Mouse (Mus musculus) forebrain, postnatal 0 days (tissue): ENCODE data around the gene Tbx15. TPM values are rescaled to one million over a fixed set of nuclear protein-coding genes. Genes with fewer than 3 reads are reported as not detected.

ENCODE experiments used
- ATAC-seq: fragments of 200-750 bp; cut with Nextera tagmentation; 2 replicates; pipeline ENCODE4 v1.8.0; 2017; ENCODE audit warnings: mild to moderate bottlenecking, moderate library complexity
- DNase-seq: peaks from one replicate; pipeline ENCODE4 v3.0.0-alpha.2; 2015
- H3K27ac ChIP-seq: fragments of 300-500 bp; sonication (generic); 2 replicates; pipeline ENCODE4 v1.5.1; 2014; ENCODE audit warnings: low read depth, mild to moderate bottlenecking, antibody characterized with exemption, low read length, moderate library complexity, mixed read lengths
- H3K27me3 ChIP-seq: fragments of 300-500 bp; sonication (generic); 2 replicates; pipeline ENCODE4 v1.6.1; 2014; ENCODE audit warnings: mild to moderate bottlenecking, low read length, mixed read lengths; ENCODE audit not compliant: insufficient read depth
- H3K36me3 ChIP-seq: fragments of 300-500 bp; sonication (generic); 2 replicates; pipeline ENCODE4 v1.6.1; 2014; ENCODE audit warnings: mild to moderate bottlenecking, moderate library complexity; ENCODE audit not compliant: insufficient read depth
- H3K4me1 ChIP-seq: fragments of 300-500 bp; sonication (generic); 2 replicates; pipeline ENCODE4 v1.6.1; 2014; ENCODE audit warnings: antibody characterized with exemption; ENCODE audit not compliant: insufficient read depth
- H3K4me2 ChIP-seq: fragments of 300-500 bp; sonication (generic); 2 replicates; pipeline ENCODE4 v1.6.1; 2014; ENCODE audit warnings: low read depth, mild to moderate bottlenecking, moderate library complexity
- H3K4me3 ChIP-seq: fragments of 300-500 bp; sonication (generic); 2 replicates; pipeline ENCODE4 v1.5.1; 2014; ENCODE audit warnings: low read depth, low read length, mixed read lengths
- H3K9ac ChIP-seq: fragments of 300-500 bp; sonication (generic); 2 replicates; pipeline ENCODE4 v1.6.1; 2014; ENCODE audit warnings: mild to moderate bottlenecking
- H3K9me3 ChIP-seq: fragments of 300-500 bp; sonication (generic); 2 replicates; pipeline ENCODE4 v1.6.1; 2016; ENCODE audit warnings: low read length
- CTCF ChIP-seq: sonication (generic); IDR thresholded peaks from 2 replicates; pipeline ENCODE4 v1.5.1; 2016; ENCODE audit warnings: antibody characterized with exemption, control low read depth, low read depth
- WGBS: fragments of 180-500 bp; shearing (Covaris S2); extraction: QIAGEN DNeasy Blood & Tissue Kit; methylation state at CpG from one replicate; pipeline ENCODE4 v1.1.7; 2014; 5-methylcytosine and 5-hydroxymethylcytosine counted together
- polyA plus RNA-seq: library from polyadenylated mRNA; unstranded; fragments of >200 nt; fragmentation: Nextera tagmentation; extraction: Ambion mirVana; gene quantifications from 2 replicates; pipeline ENCODE4 v1.2.1, GENCODE M21; 2015
- total RNA-seq: library from RNA; depleted of rRNA; stranded (reverse); fragments of >200 nt; gene quantifications from 2 replicates; pipeline ENCODE4 v1.2.3, GENCODE M21; 2014

The Tbx15 gene
- total and polyA plus RNA-seq, 2 experiments from 2014 or later = 0.67 to 5.6 TPM

- ATAC-seq (no peak), DNase-seq (no peak)
- 8% methylated on average over 6 of the region's 6 CpGs for WGBS
Measured at GRCm38 (mm10) chr3:99259741-99260270, 19.6 kb downstream of the Tbx15 start.

GRCm38 (mm10) chr3:99260395-99260794 is 20.2 kb downstream of the Tbx15 start:
- Histone ChIP-seq H3K27me3 (peaks cover 95% of the 10 kb centered on the region), H3K27ac (no peak overlapping the region), H3K4me2 (no peak overlapping the region), H3K9me3 (no peaks in the 10 kb centered on the region), H3K4me1 (no peaks in the 10 kb centered on the region), H3K9ac (no peak overlapping the region), H3K36me3 (no peaks in the 10 kb centered on the region), H3K4me3 (no peak overlapping the region)
- TF ChIP-seq CTCF = no peak
- DNase-seq (no peak), ATAC-seq (no peak)
- 30% methylated on average over 2 of the region's 2 CpGs for WGBS

More at GRCm38 (mm10) chr3:99259741-99260270, 19.6 kb downstream of the Tbx15 start:
- H3K4me3 ChIP-seq = no peak overlapping the region
- H3K27ac ChIP-seq = no peak overlapping the region
- TF ChIP-seq CTCF = no peak
- no peaks in the 10 kb centered on the region for H3K9me3 ChIP-seq
- no peak overlapping the region for H3K4me2 ChIP-seq
- no peaks in the 10 kb centered on the region for H3K4me1 ChIP-seq
- no peaks in the 10 kb centered on the region for H3K36me3 ChIP-seq
- peaks cover 95% of the 10 kb centered on the region for H3K27me3 ChIP-seq
- no peak overlapping the region for H3K9ac ChIP-seq

GRCm38 (mm10) chr3:99261371-99261791 is 21.2 kb downstream of the Tbx15 start:
- Histone ChIP-seq H3K4me3 (no peak overlapping the region), H3K4me1 (no peaks in the 10 kb centered on the region), H3K27me3 (peaks cover 92% of the 10 kb centered on the region), H3K9me3 (no peaks in the 10 kb centered on the region), H3K4me2 (no peak overlapping the region), H3K27ac (no peak overlapping the region), H3K9ac (no peak overlapping the region), H3K36me3 (no peaks in the 10 kb centered on the region)
- DNase-seq = no peak
- WGBS = 4% methylated on average over 18 of the region's 18 CpGs
- ATAC-seq = no peak
- TF ChIP-seq CTCF = no peak

- TF ChIP-seq CTCF = no peak
- no peak for DNase-seq
Measured at GRCm38 (mm10) chr3:99261986-99262385, 21.8 kb downstream of the Tbx15 start.

GRCm38 (mm10) chr3:99263471-99263903 is 23.3 kb downstream of the Tbx15 start:
- Histone ChIP-seq H3K27me3 (peaks cover 83% of the 10 kb centered on the region), H3K4me1 (no peaks in the 10 kb centered on the region), H3K9ac (no peak overlapping the region), H3K36me3 (no peaks in the 10 kb centered on the region), H3K27ac (no peak overlapping the region), H3K4me3 (no peak overlapping the region), H3K9me3 (no peaks in the 10 kb centered on the region), H3K4me2 (no peak overlapping the region)
- ATAC-seq (no peak), DNase-seq (no peak)
- WGBS = 12% methylated on average over 9 of the region's 9 CpGs
- TF ChIP-seq CTCF = no peak

More at GRCm38 (mm10) chr3:99261986-99262385, 21.8 kb downstream of the Tbx15 start:
- H3K4me3 ChIP-seq = no peak overlapping the region
- no peaks in the 10 kb centered on the region for H3K4me1 ChIP-seq
- H3K27ac ChIP-seq = no peak overlapping the region
- no peak overlapping the region for H3K9ac ChIP-seq
- H3K27me3 ChIP-seq = peaks cover 90% of the 10 kb centered on the region
- no peak for ATAC-seq
- 5% methylated on average over 2 of the region's 2 CpGs for WGBS
- no peaks in the 10 kb centered on the region for H3K36me3 ChIP-seq
- H3K4me2 ChIP-seq = no peak overlapping the region
- H3K9me3 ChIP-seq = no peaks in the 10 kb centered on the region

GRCm38 (mm10) chr3:99264695-99265094 is 24.5 kb downstream of the Tbx15 start:
- ATAC-seq = no peak

GRCm38 (mm10) chr3:99266752-99267303 is 26.6 kb downstream of the Tbx15 start:
- Histone ChIP-seq H3K9me3 (no peaks in the 10 kb centered on the region), H3K27me3 (peaks cover 54% of the 10 kb centered on the region), H3K36me3 (no peaks in the 10 kb centered on the region), H3K4me1 (no peaks in the 10 kb centered on the region), H3K4me3 (no peak overlapping the region), H3K27ac (no peak overlapping the region), H3K4me2 (no peak overlapping the region), H3K9ac (no peak overlapping the region)
- ATAC-seq = no peak
- DNase-seq = no peak
- TF ChIP-seq CTCF = no peak
- 29% methylated on average over 10 of the region's 10 CpGs for WGBS

More at GRCm38 (mm10) chr3:99264695-99265094, 24.5 kb downstream of the Tbx15 start:
- Histone ChIP-seq H3K9me3 (no peaks in the 10 kb centered on the region), H3K4me1 (no peaks in the 10 kb centered on the region), H3K4me3 (no peak overlapping the region), H3K27me3 (peaks cover 71% of the 10 kb centered on the region), H3K9ac (no peak overlapping the region), H3K36me3 (no peaks in the 10 kb centered on the region), H3K27ac (no peak overlapping the region), H3K4me2 (no peak overlapping the region)
- TF ChIP-seq CTCF = no peak
- no peak for DNase-seq
- WGBS = 20% methylated on average over 7 of the region's 7 CpGs
